Mouse (Mus musculus): Measurements from ENCODE around the gene Podn. TPM values are rescaled to one million over a fixed set of nuclear protein-coding genes. Genes with fewer than 3 reads are reported as not detected.

Gene Podn
- polyA plus RNA-seq, 1 experiment from 2014 or later = 0.27 TPM

- Histone ChIP-seq H3K4me1 (peaks cover 16% of the 10 kb centered on the region), H3K4me3 (replicated peaks) (peak overlapping the region; percentile 64), H3K36me3 (replicated peaks) (no peaks in the 10 kb centered on the region), H3K27me3 (peaks cover 73% of the 10 kb centered on the region), H3K4me2 (peak overlapping the region; percentile 100), H3K9ac (peak overlapping the region; percentile 55), H3K27ac (no peak overlapping the region), H3K9me3 (no peaks in the 10 kb centered on the region)
- WGBS = 4% methylated on average over 22 of the region's 22 CpGs
- no peak for ATAC-seq (ENCODE audit: low FRiP score)
Observed at GRCm38 (mm10) chr4:108030888-108031501, 65.2 kb downstream of the Podn start.

- H3K9ac ChIP-seq = no peak overlapping the region
Observed at GRCm38 (mm10) chr4:108026193-108026592, 70.1 kb downstream of the Podn start.

GRCm38 (mm10) chr4:108025269-108025668 lies 71.0 kb downstream of the Podn start:
- no peak for ATAC-seq (ENCODE audit: low FRiP score)
- no peak overlapping the region for H3K9ac ChIP-seq
- H3K27me3 ChIP-seq = peaks cover 37% of the 10 kb centered on the region

More at GRCm38 (mm10) chr4:108026193-108026592, 70.1 kb downstream of the Podn start:
- Histone ChIP-seq H3K27ac (no peak overlapping the region), H3K4me2 (no peak overlapping the region), H3K9me3 (no peaks in the 10 kb centered on the region), H3K4me3 (replicated peaks) (no peak overlapping the region), H3K27me3 (peaks cover 46% of the 10 kb centered on the region), H3K36me3 (replicated peaks) (no peaks in the 10 kb centered on the region), H3K4me1 (peaks cover 11% of the 10 kb centered on the region)
- WGBS = 41% methylated on average over 3 of the region's 3 CpGs
- no peak for ATAC-seq (ENCODE audit: low FRiP score)

GRCm38 (mm10) chr4:108024641-108025040 lies 71.6 kb downstream of the Podn start:
- 62% methylated on average over 5 of the region's 5 CpGs for WGBS
- peaks cover 31% of the 10 kb centered on the region for H3K27me3 ChIP-seq
- peaks cover 6% of the 10 kb centered on the region for H3K4me1 ChIP-seq
- no peak overlapping the region for H3K4me3 ChIP-seq (replicated peaks)
- ATAC-seq (ENCODE audit: low FRiP score) = no peak
- no peaks in the 10 kb centered on the region for H3K9me3 ChIP-seq
- H3K9ac ChIP-seq = no peak overlapping the region
- no peak overlapping the region for H3K27ac ChIP-seq
- H3K4me2 ChIP-seq = no peak overlapping the region
- no peaks in the 10 kb centered on the region for H3K36me3 ChIP-seq (replicated peaks)

More at GRCm38 (mm10) chr4:108025269-108025668, 71.0 kb downstream of the Podn start:
- H3K4me1 ChIP-seq = peaks cover 6% of the 10 kb centered on the region
- H3K9me3 ChIP-seq = no peaks in the 10 kb centered on the region
- H3K4me2 ChIP-seq = peak overlapping the region; percentile 37
- no peak overlapping the region for H3K27ac ChIP-seq
- 5% methylated on average over 10 of the region's 10 CpGs for WGBS
- H3K4me3 ChIP-seq (replicated peaks) = no peak overlapping the region
- H3K36me3 ChIP-seq (replicated peaks) = no peaks in the 10 kb centered on the region

- Histone ChIP-seq H3K27me3 (peaks cover 22% of the 10 kb centered on the region), H3K36me3 (replicated peaks) (no peaks in the 10 kb centered on the region), H3K4me3 (replicated peaks) (no peak overlapping the region), H3K4me2 (no peak overlapping the region), H3K9ac (no peak overlapping the region), H3K27ac (no peak overlapping the region), H3K4me1 (peaks cover 15% of the 10 kb centered on the region), H3K9me3 (no peaks in the 10 kb centered on the region)
- ATAC-seq (ENCODE audit: low FRiP score) = no peak
- 84% methylated on average over 4 of the region's 4 CpGs for WGBS
Observed at GRCm38 (mm10) chr4:108023186-108023585, 73.1 kb downstream of the Podn start.

GRCm38 (mm10) chr4:108020178-108020577 lies 76.1 kb downstream of the Podn start:
- Histone ChIP-seq H3K4me1 (peaks cover 10% of the 10 kb centered on the region), H3K4me2 (no peak overlapping the region), H3K9ac (no peak overlapping the region), H3K4me3 (replicated peaks) (no peak overlapping the region), H3K36me3 (replicated peaks) (no peaks in the 10 kb centered on the region), H3K27ac (no peak overlapping the region), H3K27me3 (peaks cover 7% of the 10 kb centered on the region; the same call in 1 of the 2 replicates), H3K9me3 (no peaks in the 10 kb centered on the region)
- ATAC-seq (ENCODE audit: low FRiP score) = no peak
- 80% methylated on average over 6 of the region's 6 CpGs for WGBS

GRCm38 (mm10) chr4:108018961-108019921 lies 77.0 kb downstream of the Podn start:
- H3K9ac ChIP-seq = no peak overlapping the region
- no peak for ATAC-seq (ENCODE audit: low FRiP score)
- no peaks in the 10 kb centered on the region for H3K9me3 ChIP-seq
- H3K4me2 ChIP-seq = no peak overlapping the region
- peaks cover 2% of the 10 kb centered on the region; the same call in 1 of the 2 replicates for H3K27me3 ChIP-seq
- no peak overlapping the region for H3K27ac ChIP-seq
- no peaks in the 10 kb centered on the region for H3K36me3 ChIP-seq (replicated peaks)
- 50% methylated on average over 13 of the region's 14 CpGs for WGBS
- H3K4me1 ChIP-seq = peaks cover 10% of the 10 kb centered on the region
- no peak overlapping the region for H3K4me3 ChIP-seq (replicated peaks)

GRCm38 (mm10) chr4:108018241-108018923 lies 77.9 kb downstream of the Podn start:
- no peak for ATAC-seq (ENCODE audit: low FRiP score)
- no peak overlapping the region for H3K4me3 ChIP-seq (replicated peaks)
- H3K9ac ChIP-seq = no peak overlapping the region
- peaks cover 10% of the 10 kb centered on the region for H3K4me1 ChIP-seq
- H3K27ac ChIP-seq = no peak overlapping the region
- 54% methylated on average over 10 of the region's 10 CpGs for WGBS
- H3K9me3 ChIP-seq = no peaks in the 10 kb centered on the region
- no peaks in the 10 kb centered on the region for H3K27me3 ChIP-seq
- no peaks in the 10 kb centered on the region for H3K36me3 ChIP-seq (replicated peaks)
- H3K4me2 ChIP-seq = no peak overlapping the region

- Histone ChIP-seq H3K9me3 (no peaks in the 10 kb centered on the region), H3K4me1 (peaks cover 10% of the 10 kb centered on the region), H3K4me2 (no peak overlapping the region), H3K9ac (no peak overlapping the region), H3K27me3 (no peaks in the 10 kb centered on the region), H3K36me3 (replicated peaks) (no peaks in the 10 kb centered on the region), H3K27ac (no peak overlapping the region), H3K4me3 (replicated peaks) (no peak overlapping the region)
- ATAC-seq (ENCODE audit: low FRiP score) = no peak
- WGBS = 89% methylated on average over 7 of the region's 7 CpGs
Observed at GRCm38 (mm10) chr4:108017839-108018238, 78.4 kb downstream of the Podn start.

GRCm38 (mm10) chr4:108016321-108016720 lies 79.9 kb downstream of the Podn start:
- Histone ChIP-seq H3K27me3 (no peaks in the 10 kb centered on the region), H3K9ac (no peak overlapping the region), H3K4me1 (peaks cover 10% of the 10 kb centered on the region), H3K4me2 (no peak overlapping the region), H3K4me3 (replicated peaks) (no peak overlapping the region), H3K36me3 (replicated peaks) (no peaks in the 10 kb centered on the region), H3K27ac (no peak overlapping the region), H3K9me3 (no peaks in the 10 kb centered on the region)
- ATAC-seq (ENCODE audit: low FRiP score) = no peak
- WGBS = 94% methylated on average over 3 of the region's 3 CpGs

GRCm38 (mm10) chr4:108015067-108015765 lies 81.0 kb downstream of the Podn start:
- H3K4me2 ChIP-seq = no peak overlapping the region
- H3K9ac ChIP-seq = no peak overlapping the region
- peaks cover 10% of the 10 kb centered on the region for H3K4me1 ChIP-seq
- no peaks in the 10 kb centered on the region for H3K27me3 ChIP-seq
- H3K4me3 ChIP-seq (replicated peaks) = no peak overlapping the region
- WGBS = 62% methylated on average over 14 of the region's 14 CpGs
- no peak overlapping the region for H3K27ac ChIP-seq
- no peak for ATAC-seq (ENCODE audit: low FRiP score)
- no peaks in the 10 kb centered on the region for H3K9me3 ChIP-seq
- no peaks in the 10 kb centered on the region for H3K36me3 ChIP-seq (replicated peaks)

GRCm38 (mm10) chr4:108014466-108014865 lies 81.8 kb downstream of the Podn start:
- Histone ChIP-seq H3K4me3 (replicated peaks) (no peak overlapping the region), H3K4me1 (peaks cover 10% of the 10 kb centered on the region), H3K36me3 (replicated peaks) (no peaks in the 10 kb centered on the region), H3K27me3 (no peaks in the 10 kb centered on the region), H3K4me2 (no peak overlapping the region), H3K27ac (no peak overlapping the region), H3K9ac (no peak overlapping the region), H3K9me3 (no peaks in the 10 kb centered on the region)
- 70% methylated on average over 2 of the region's 2 CpGs for WGBS
- no peak for ATAC-seq (ENCODE audit: low FRiP score)

Measured in forebrain, embryonic 12.5 days (tissue).